Mouse (Mus musculus) lung, postnatal 0 days (tissue): ENCODE results near the gene Tra2b.

Experiments
- CTCF ChIP-seq: IDR thresholded peaks from 2 replicates; pipeline ENCODE4 v1.5.1; 2016; ENCODE audit warnings: antibody characterized with exemption, mild to moderate bottlenecking
- EP300 ChIP-seq: IDR thresholded peaks from 2 replicates; pipeline ENCODE4 v1.6.1; 2016; ENCODE audit warnings: antibody characterized with exemption, mild to moderate bottlenecking, control low read depth

DNA sequence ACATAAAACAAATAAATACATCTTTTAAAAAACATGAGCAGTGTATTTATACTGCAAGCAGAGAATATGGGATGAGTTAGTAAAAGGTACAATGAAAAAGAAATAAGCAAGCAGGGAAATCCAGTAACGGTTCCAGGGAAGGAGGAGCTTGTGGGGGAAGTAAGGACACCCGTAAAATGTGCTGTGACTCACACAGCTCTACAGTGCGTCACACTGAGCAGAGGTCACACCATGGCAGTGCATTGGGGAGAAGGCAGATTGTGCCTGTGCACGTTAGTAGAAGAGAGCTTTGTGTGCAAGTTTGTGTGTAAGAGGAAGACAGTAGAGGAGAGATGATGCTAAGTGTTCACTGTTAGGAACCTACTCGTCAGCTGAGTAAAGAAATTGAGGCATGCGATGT lies 31.1 kb upstream of the Tra2b start:
- no peak for TF ChIP-seq CTCF
- no peak for TF ChIP-seq EP300
